Mouse (Mus musculus) kidney, embryonic 14.5 days (tissue): ENCODE results near the gene Nup210. TPM values are rescaled to one million over a fixed set of nuclear protein-coding genes. Genes with fewer than 3 reads are reported as not detected.
A peak's percentile ranks its signal among the peaks of the same experiment; 100 is the strongest.

Experiments
- ATAC-seq: fragments of 200-750 bp; cut with Nextera tagmentation; 2 replicates; pipeline ENCODE4 v1.8.0; 2017; ENCODE audit warnings: moderate number of reproducible peaks, mild to moderate bottlenecking, moderate TSS enrichment, moderate library complexity; ENCODE audit not compliant: low FRiP score, low TSS enrichment
- H3K27ac ChIP-seq: fragments of 300-500 bp; sonication (generic); 2 replicates; pipeline ENCODE4 v1.5.1; 2014; ENCODE audit warnings: low read depth, mild to moderate bottlenecking, low read length, moderate library complexity, mixed read lengths
- H3K27me3 ChIP-seq: fragments of 300-500 bp; sonication (generic); 2 replicates; pipeline ENCODE4 v1.6.1; 2014; ENCODE audit warnings: mild to moderate bottlenecking, low read length; ENCODE audit not compliant: control insufficient read depth, insufficient read depth
- H3K36me3 ChIP-seq: fragments of 300-500 bp; sonication (generic); 2 replicates; pipeline ENCODE4 v1.6.1; 2014; ENCODE audit warnings: low read length, mixed read lengths; ENCODE audit not compliant: control insufficient read depth, insufficient read depth
- H3K4me1 ChIP-seq: fragments of 300-500 bp; sonication (generic); 2 replicates; pipeline ENCODE4 v1.6.1; 2014; ENCODE audit warnings: low read length, mixed read lengths; ENCODE audit not compliant: control insufficient read depth, insufficient read depth
- H3K4me2 ChIP-seq: fragments of 300-500 bp; sonication (generic); replicated peaks from 2 replicates; pipeline ENCODE4 v1.6.1; 2014; ENCODE audit warnings: low read depth, mild to moderate bottlenecking, low read length
- H3K4me3 ChIP-seq: fragments of 300-500 bp; sonication (generic); 2 replicates; pipeline ENCODE4 v1.5.1; 2014; ENCODE audit warnings: mild to moderate bottlenecking, low read length
- H3K9ac ChIP-seq: fragments of 300-500 bp; sonication (generic); 2 replicates; pipeline ENCODE4 v1.6.1; 2014; ENCODE audit warnings: low read depth, mild to moderate bottlenecking, low read length, moderate library complexity
- H3K9me3 ChIP-seq: fragments of 300-500 bp; sonication (generic); 2 replicates; pipeline ENCODE4 v1.6.1; 2016; ENCODE audit warnings: low read length; ENCODE audit not compliant: control insufficient read depth
- WGBS: fragments of 180-500 bp; shearing (Covaris S2); extraction: QIAGEN DNeasy Blood & Tissue Kit; methylation state at CpG from one replicate; pipeline ENCODE4 v1.1.7; 2014; 5-methylcytosine and 5-hydroxymethylcytosine counted together
- polyA plus RNA-seq: library from polyadenylated mRNA; unstranded; fragments of >200 nt; fragmentation: Nextera tagmentation; extraction: Ambion mirVana; gene quantifications from 2 replicates; pipeline ENCODE4 v1.2.1, GENCODE M21; 2014

Gene Nup210
- polyA plus RNA-seq, 1 experiment from 2014 or later, result 30.6 TPM

DNA sequence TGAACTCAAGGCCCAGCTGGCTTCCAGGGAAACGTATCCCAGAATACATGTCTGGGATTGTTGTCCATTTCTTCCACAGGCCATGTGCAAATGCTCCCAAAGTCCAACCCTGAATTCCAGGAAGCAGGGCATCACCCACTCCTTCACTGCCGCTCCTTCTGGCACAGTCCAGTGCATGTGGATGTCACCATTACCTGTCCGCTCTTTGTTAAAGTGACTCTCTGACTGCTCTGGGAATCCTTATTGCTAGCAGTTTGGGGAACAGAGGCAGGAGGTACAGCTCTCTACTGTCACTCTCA lies 4.7 kb downstream of the Nup210 start:
- ATAC-seq, result no peak
- Histone ChIP-seq H3K9ac (no peak overlapping the region), H3K4me3 (no peak overlapping the region), H3K27me3 (no peaks in the 10 kb centered on the region), H3K27ac (no peak overlapping the region), H3K36me3 (no peaks in the 10 kb centered on the region), H3K4me1 (peaks cover 20% of the 10 kb centered on the region), H3K9me3 (no peaks in the 10 kb centered on the region), H3K4me2 (no peak overlapping the region)
- 95% methylated on average over 3 of the region's 3 CpGs for WGBS

DNA sequence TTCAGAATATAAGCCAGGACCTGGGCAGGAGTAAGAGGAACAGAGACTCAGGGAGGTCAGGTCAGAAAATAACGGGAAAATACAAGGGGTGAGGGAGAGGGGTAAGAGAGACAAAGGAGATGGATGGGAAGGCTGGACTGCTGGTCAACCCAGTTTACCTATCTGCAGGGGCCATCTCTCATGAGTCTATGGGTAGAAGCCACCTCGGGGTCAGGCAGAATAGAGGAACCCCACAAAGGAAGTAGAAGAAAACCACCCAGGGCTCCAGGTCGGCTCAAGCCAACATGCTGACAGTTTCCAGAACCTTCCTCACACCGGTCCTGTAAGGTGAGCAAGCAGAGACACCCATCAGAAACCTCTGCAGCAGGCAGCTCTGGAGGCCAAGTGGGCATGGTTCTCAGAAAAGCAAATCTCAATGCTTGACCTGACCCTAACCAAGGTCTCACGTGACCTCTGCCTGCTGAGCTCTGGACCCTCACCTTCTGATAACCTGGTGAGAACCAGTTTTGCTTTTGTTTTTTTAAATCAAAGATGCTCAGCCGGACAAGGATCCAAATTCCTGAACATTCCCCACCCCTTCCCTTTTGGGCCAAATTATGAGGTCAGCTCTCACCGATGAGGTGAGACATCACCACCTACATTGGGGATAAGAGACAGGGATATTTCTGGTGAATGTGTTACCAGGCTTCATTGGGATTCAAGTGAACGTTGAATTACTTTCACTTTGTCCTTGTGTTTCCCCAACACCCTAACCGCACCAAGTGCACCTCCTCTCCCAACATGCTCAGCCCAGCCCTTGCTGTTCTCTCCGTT lies 5.3 kb downstream of the Nup210 start:
- no peak overlapping the region for H3K27ac ChIP-seq
- H3K27me3 ChIP-seq, result no peaks in the 10 kb centered on the region
- no peaks in the 10 kb centered on the region for H3K36me3 ChIP-seq
- no peak overlapping the region for H3K4me2 ChIP-seq
- no peak overlapping the region for H3K9ac ChIP-seq
- no peaks in the 10 kb centered on the region for H3K9me3 ChIP-seq
- H3K4me1 ChIP-seq, result peaks cover 20% of the 10 kb centered on the region
- no peak for ATAC-seq
- no peak overlapping the region for H3K4me3 ChIP-seq
- WGBS, result 85% methylated on average over 10 of the region's 10 CpGs

DNA sequence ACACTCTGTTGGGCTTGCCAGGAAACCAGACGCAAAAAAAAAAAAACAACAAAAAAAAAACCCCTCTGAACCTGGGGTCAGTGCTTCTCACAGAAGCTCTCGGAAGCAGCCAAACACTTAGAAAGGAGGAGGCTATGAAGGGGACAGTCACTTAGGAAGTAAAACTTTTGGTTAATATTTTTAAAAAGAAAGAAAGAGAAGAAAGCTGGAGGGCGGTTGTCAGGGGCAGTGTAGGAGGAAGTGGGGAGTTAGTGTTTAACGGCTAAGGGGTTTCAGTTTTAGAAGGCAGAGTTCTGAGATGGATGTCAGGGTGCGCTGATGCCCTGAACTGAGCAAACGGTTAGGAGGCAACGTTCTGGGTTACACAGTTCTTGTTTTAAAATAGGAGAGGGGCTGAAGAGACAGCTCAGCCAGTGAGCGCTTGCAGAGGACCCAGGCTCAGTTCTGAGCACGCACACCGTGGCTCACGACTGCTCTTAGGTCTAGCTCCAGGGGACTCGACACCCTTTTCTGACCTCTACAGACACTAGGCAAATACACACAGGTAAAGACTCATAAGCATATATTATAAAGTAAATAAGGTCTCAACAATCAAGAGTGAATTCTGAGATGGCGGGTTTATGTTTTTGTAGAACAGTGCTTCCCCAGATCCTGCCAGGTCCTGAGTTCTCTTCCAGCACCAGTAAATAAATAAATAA lies 6.2 kb downstream of the Nup210 start:
- H3K4me1 ChIP-seq, result peaks cover 17% of the 10 kb centered on the region
- H3K4me3 ChIP-seq, result no peak overlapping the region
- H3K4me2 ChIP-seq, result no peak overlapping the region
- H3K36me3 ChIP-seq, result no peaks in the 10 kb centered on the region
- no peak overlapping the region for H3K27ac ChIP-seq
- no peak overlapping the region for H3K9ac ChIP-seq
- no peaks in the 10 kb centered on the region for H3K9me3 ChIP-seq
- 40% methylated on average over 13 of the region's 13 CpGs for WGBS
- no peaks in the 10 kb centered on the region for H3K27me3 ChIP-seq
- ATAC-seq, result no peak

DNA sequence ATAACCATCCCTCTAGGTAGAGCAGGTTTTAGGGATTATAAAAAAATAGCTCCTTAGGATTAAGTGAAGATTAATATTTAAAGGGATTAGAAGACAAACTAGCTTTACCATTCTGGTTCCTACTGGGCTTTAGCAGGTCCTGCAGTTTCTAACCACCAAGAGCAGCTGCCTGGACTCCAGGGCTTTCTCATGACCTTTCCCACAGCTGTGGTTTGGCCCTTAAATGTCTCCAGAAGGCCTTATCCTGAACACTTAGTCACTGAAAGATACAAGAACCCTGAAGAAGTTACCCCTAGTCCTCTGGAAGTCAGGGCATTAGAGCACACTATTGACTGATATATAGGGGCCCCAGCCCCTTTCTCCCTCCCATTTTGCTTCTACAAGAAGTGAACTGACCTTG lies 7.1 kb downstream of the Nup210 start:
- ATAC-seq, result no peak
- Histone ChIP-seq H3K4me2 (no peak overlapping the region), H3K36me3 (no peaks in the 10 kb centered on the region), H3K9ac (no peak overlapping the region), H3K4me3 (no peak overlapping the region), H3K27ac (no peak overlapping the region), H3K27me3 (no peaks in the 10 kb centered on the region), H3K4me1 (peaks cover 17% of the 10 kb centered on the region), H3K9me3 (no peaks in the 10 kb centered on the region)

DNA sequence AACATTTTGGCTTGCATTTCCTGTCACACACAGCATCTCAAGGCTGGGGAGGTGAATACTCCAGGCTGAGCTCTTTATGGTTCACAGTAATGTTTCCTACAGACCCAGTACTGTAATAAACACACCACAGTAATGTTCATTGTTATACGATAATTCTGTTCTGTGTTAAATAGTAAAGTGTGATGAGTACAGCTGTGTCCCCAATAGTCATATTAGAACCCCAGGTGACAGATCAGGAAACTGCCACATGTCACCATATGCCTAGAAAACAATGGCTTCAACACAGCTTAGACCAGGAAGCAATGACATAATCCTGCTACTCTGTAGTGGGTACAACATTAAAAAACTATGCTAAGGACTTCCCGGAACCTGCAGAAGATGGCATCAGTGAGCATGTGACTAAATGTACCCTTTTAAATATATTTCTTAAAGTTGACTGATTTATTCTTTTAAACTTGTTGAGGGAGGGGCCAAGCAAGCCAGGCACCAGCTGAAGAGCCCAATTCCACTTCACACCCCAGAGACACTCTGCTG lies 7.6 kb downstream of the Nup210 start:
- peaks cover 20% of the 10 kb centered on the region for H3K4me1 ChIP-seq
- H3K27ac ChIP-seq, result no peak overlapping the region
- no peak for ATAC-seq
- H3K4me2 ChIP-seq, result no peak overlapping the region
- no peaks in the 10 kb centered on the region for H3K36me3 ChIP-seq
- H3K9ac ChIP-seq, result no peak overlapping the region
- H3K9me3 ChIP-seq, result no peaks in the 10 kb centered on the region
- 86% methylated on average over 2 of the region's 2 CpGs for WGBS
- no peaks in the 10 kb centered on the region for H3K27me3 ChIP-seq
- H3K4me3 ChIP-seq, result no peak overlapping the region

DNA sequence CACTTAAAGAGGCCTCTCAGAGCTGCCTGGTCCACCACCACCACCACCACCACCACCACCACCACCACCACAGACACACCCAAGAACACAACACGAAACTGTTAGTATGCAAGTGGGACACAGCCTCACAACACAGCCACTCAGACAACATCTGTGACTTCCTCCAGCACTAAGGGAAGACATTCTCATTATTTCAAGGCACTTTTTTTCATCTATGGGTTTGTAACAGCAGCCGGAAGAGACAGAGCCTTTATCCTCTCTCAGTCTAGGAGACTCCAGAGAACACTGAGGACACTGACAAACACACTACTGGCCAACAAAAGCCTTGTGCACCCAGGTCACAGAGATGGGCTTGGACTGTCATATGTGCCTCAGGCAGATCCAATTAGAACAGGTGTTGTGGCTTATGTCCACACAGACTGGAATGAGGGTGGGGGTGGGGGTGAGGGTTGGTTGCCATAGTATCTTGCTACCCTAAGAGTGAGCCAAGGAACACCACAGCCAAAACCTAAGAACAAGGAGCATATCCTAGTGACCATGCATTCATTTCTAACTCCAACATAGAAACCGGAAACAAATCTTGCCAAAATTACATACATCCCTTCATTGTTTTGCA lies 8.2 kb downstream of the Nup210 start:
- no peak overlapping the region for H3K4me2 ChIP-seq
- H3K4me3 ChIP-seq, result no peak overlapping the region
- no peaks in the 10 kb centered on the region for H3K9me3 ChIP-seq
- ATAC-seq, result no peak
- peaks cover 20% of the 10 kb centered on the region for H3K4me1 ChIP-seq
- no peak overlapping the region for H3K27ac ChIP-seq
- H3K27me3 ChIP-seq, result no peaks in the 10 kb centered on the region
- H3K36me3 ChIP-seq, result no peaks in the 10 kb centered on the region
- 90% methylated on average over 3 of the region's 3 CpGs for WGBS
- H3K9ac ChIP-seq, result no peak overlapping the region

DNA sequence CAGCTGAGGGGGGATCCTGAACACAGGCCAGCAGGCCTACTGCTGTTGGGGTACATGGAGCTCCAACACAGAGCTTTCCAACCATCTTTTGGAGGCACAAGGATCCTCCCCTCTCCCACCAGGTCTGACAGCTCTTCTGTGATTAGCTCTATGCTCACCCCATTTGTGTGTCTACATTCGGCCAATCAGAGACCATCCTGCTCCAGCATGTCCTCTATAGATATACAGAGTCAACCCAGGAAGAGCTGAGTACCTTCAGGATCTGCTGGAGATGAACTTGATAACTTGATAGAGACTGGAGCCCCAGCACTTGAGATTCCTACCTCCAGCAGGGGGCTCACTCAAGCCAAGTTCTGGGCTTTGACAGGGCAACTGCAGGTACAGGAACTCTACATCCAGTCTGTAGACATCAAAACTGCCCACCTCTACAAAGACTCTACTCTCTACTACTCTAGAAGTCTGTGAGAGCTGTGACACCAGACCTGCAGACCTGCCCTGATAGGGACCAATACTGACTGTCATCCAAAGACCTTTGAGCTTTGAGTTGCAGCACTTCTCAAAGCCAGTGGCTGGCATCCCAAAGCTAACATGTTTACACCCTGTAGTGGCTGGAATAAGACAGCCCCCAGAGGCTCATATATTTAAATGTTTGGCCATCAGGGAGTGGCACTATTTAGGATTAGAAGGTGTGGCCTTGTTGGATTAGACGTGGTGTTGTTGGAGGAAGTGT lies 11.1 kb downstream of the Nup210 start:
- H3K9me3 ChIP-seq, result no peaks in the 10 kb centered on the region
- peaks cover 16% of the 10 kb centered on the region for H3K4me1 ChIP-seq
- H3K9ac ChIP-seq, result no peak overlapping the region
- 84% methylated on average over 2 of the region's 2 CpGs for WGBS
- H3K4me3 ChIP-seq, result no peak overlapping the region
- no peak overlapping the region; the same call in 1 of the 2 replicates for H3K27ac ChIP-seq
- no peak overlapping the region for H3K4me2 ChIP-seq
- H3K36me3 ChIP-seq, result no peaks in the 10 kb centered on the region
- H3K27me3 ChIP-seq, result no peaks in the 10 kb centered on the region
- peak; percentile 29 for ATAC-seq

DNA sequence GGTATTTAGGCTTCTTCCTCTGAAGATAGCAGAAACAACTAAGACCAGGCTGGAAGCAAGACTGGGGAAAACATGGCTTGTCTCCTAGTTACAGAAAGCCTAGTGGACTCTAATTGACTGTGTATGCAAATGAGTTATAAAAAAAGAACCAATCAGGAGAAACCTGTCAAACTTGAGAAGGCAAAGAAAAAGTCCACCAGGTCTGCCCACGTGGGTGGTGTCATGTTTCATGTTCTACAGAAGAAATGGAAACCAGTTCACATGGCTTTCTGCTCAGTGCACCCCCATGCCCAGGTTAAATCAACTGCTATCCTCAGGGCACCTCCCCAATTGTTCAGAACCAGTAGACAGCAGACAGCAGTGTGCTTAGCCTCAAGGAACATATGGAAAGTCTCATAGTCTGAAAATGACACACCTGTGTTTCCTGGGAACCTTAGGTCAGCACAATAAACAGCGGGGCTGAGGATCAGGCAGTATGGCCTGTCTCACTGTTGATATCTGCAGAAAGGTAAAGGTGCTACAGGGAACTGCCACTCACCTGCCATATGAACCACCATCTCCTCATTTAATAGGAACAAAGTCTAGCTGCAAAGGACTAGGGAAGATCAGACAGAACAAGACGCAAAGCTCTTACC lies 11.7 kb downstream of the Nup210 start:
- peak; percentile 82 for ATAC-seq
- H3K36me3 ChIP-seq, result no peaks in the 10 kb centered on the region
- H3K4me3 ChIP-seq, result no peak overlapping the region
- H3K4me2 ChIP-seq, result no peak overlapping the region
- no peak overlapping the region for H3K9ac ChIP-seq
- H3K9me3 ChIP-seq, result no peaks in the 10 kb centered on the region
- peaks cover 10% of the 10 kb centered on the region for H3K4me1 ChIP-seq
- WGBS, result 38% methylated on average over 3 of the region's 3 CpGs
- H3K27me3 ChIP-seq, result no peaks in the 10 kb centered on the region
- H3K27ac ChIP-seq, result no peak overlapping the region; the same call in 1 of the 2 replicates
